Mouse (Mus musculus) spleen, postnatal 36 days (tissue): Measurements from ENCODE around the gene Apcs.

ENCODE experiments used
- DNase-seq, 2 experiments: peaks; one replicate each; pipeline ENCODE4 v3.0.0; 2022; ENCODE audit warnings: low spot score in 2 of 2, mixed read lengths in 1 of 2

Gene Apcs

DNA sequence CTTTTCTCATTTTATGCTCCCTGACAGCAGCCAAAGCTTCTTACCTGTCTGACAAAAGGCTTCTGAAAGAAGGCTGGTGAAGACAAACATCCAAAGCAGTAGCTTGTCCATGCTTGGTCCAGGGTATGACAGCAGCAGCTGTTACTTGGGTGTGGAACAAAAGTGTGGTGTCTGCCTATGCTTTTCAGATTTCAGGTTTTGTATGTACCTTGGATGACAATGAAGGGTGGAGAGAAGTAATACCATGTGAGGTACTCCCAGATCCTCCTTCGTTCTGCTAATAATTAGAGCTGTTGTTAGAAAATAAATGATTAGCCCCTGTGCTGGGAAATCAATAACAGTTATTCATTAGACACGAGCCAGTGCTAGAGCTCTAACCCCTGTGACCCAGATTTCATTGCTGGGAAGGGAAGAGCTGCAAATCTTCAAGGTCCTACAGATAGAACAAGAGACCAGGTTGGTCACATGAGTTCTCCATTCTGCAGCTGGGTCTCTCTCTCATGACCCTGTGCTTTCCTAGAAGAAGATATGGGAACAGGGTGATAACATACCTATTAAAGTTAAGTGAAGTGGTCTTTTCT is at the start of gene Apcs:
TSS of gene Apcs (minus strand) at position 265 of the 581 bp plus-strand sequence.
- DNase-seq = no peak

DNA sequence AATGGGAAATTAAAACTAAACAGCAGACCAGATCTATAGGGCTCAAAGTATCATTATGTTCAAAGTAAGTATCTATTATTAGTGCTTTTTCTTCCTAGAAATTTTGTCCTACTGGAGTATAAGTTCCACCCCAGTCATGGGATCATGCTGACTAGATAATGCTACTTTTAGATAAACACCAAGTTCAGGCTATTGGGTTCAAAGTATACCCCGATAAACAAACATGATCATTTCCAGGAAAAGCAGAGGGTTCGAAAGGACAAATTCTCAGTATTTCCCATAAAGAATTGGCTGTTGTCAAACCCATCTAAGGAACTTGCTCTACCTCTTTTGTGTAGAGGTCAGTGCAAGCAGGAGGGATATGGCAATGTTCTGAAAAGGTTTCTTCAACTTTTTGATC is 37.4 kb upstream of the Apcs start:
- DNase-seq = no peak

DNA sequence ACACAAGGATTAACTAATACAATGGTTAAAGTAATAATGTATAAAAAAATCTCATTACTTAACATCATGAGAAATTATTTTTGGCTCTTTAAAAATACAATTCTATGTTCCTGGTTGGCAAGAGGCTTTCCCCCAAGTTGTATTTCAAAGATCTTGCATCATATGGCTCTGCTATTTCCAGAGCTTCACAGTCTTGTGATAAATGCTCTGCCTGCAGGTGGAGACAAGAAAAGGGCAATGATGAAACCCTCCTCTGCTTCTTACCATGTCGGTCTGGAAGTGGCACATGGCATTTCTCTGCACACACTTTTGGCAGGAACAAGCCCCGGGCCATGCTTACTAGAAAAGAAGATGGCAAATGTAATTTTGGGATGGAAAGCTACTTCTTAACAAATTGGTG is 23.6 kb upstream of the Apcs start:
- no peak for DNase-seq

DNA sequence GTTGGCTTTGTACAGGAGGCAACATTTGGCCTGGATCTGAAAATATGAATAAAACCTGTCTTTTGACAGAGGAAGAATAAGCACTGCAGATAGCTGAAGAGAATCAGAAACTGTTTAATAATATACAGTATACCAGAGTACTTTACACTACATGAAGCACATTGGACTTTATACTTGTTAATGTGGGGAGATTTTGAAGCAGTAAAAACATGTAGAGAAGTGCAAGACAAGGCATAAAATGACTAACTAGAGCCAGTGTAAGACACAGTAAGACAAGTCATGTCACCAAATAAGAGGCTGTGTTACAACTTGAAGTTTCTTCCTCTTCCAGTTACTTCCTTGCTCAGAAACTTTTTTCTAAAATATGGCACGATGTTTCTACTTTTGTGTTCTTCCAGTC is 22.3 kb upstream of the Apcs start:
- no peak for DNase-seq

DNA sequence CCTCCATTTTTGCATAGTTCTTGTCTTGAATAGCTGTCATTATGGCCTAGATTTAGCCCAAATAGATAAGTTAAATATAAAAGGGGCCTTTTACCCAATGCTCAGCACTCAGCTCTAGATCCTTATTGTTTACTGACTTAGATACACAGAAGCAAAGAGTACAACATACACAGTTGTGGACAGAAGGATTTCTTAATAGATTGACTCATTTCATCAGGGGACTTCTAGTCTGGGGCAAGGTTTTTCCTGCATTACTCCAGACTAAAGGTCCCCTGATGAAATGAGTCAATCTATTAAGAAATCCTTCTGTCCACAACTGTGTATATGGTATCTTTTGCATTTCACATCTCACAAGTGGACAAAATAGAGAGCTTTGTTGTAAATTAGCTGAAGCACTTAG is 8.5 kb upstream of the Apcs start:
- no peak for DNase-seq

DNA sequence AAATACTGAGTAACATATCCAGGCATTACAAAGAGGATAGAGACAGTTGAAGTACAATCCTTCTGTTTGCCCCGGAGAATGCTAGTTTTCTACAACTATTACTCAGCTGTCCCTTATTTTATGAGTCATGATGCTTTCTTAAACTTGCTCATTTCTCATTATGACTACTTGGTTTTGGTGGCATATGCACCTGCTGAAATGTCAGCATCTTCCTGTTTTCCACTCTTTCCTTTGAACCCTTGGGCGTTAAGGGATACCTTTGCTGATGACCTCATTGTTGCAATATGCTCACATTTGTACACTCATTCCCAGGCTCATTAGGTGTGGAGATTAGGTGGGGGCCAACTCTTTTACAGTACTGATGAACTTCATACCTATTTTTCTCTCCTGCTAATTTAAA is 594 bp upstream of the Apcs start:
- DNase-seq = no peak

DNA sequence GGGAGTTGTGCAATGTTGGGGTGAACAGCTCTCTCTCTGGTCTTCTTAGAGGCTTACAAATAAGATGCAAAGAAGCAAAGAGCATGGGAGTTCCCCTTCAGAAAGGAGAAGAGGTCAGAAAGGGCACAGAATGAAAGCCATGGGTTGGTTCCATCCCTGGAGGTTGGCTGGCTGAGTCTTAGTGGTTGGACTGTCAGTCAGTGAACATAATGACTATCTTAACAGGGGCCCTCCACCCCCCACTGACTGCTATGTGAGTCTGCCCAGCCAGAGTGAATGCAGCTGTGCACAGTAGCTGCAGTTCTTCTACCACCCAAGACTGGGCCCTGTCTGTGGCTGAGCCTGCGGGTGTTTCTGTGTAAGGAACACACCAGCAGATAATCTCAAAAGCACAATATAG is 18.2 kb downstream of the Apcs start:
- DNase-seq = no peak

DNA sequence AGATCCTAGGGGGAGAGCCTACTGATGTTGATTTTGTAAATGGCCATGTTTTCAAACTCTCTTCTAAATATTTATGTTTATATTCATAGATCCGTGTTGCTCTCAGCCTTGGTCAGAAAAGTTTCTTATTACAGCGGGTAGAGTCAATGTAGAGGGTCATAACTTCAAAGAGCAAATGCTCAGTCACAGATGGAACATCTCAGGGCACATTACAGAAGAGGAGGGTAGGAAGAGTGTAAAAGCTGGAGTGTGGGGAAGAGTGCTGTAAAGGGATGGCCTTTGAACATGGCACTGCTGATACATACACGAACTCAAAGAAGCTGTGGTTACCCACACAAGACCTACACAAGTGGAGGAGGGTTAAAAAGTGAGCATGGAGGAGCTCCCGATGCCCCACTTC is 19.6 kb downstream of the Apcs start:
- no peak for DNase-seq

DNA sequence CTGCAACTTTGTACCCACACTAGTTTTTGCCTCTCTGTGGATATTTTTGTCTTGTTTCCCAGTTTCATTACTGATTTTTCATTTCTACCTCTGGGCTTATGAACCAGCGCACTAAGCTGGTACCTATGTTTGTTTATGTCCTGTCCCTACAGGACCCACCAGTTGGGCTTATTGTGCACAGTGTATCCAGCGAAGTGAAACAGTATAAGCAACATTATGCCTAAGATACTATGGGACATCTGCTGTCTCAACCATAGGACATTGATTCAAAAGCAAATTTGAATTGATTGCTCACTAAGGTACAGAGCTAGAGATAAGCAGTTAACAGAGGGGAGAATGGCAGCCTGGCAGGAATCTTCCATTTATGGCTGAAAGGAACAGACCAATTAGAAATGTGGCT is 46.7 kb downstream of the Apcs start:
- no peak for DNase-seq

DNA sequence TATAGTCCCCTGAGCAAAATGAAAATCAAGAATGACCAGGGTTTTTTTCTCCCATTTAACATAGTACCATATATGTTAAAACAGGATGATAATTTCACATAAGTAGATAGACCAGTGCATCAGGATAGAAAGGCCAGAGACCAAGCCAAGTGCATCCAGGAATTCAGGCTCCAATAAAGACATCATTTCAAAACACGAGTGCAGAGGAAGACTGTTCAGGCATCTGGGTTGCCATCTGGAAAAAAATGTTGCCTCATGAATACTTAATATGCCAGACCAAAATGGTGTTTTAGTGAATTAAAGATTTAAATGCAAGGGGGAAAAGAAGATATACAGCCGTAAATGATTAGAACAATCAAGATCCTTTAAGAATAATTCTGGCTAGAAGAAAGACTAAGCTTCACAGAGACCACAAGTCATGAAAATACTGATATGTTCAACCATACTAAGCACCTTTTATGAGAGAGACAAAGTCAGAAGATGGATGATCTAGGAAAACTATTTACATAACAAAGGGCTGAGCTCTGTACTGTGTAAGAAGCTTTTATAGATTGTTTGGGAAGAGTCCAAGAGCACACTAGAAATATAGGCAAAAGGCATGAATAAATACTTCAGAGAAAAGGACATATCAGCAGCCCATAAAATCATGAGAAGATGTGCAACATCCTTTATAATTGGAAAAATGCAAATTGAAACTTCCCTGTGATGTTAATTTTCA is 47.6 kb downstream of the Apcs start:
- no peak for DNase-seq
